Mouse (Mus musculus) lung, postnatal 14 days (tissue): ENCODE data around the gene Cyb561d2.
"Not testable (repeated sequence)": the region's sequence is repeated elsewhere in the genome, so short reads cannot be mapped to it uniquely, and the experiment has no call there.

Experiments
- DNase-seq: peaks from one replicate; pipeline ENCODE4 v3.0.0; 2021

Cyb561d2 gene

DNA sequence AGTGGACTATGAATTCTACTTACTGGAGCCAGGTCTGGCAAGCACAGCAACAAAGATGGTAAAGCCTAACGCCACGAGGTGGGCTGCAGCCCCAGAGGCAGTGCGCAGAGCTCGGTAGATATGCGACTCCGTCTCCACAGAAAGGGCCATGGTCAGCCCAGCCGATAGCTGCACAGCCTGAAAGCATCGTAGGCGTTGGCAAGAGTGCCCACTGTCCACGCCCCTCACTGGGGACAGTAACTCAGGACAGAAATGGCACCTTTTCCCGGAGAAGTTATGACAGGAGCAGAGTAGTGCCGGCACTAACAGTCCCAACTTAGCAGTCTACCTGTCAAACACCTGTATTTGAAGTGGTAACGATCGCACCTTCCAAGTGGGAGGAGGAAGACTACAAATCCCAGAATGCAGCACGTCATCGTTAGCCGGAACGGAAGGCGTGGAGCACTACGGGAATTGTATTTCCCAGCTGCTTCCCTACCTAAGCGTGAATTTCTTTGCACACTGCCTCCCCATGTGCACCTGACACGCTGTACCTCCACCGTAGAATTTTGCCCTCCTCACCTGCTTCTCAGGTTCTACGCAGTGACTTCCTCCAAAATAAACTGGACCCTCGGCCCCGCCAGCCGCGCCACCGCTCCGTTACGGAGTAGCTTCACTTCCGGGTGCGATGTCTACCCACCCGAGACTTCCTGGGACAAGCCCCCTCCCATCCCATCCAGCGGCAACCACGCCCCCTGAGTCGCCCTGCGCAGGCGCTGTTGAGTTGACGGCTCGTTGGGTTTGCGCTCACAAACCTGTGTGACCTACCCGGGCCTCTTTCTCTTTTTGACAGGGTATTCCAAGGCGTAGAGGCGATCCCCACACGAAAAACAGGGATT is at the start of gene Cyb561d2, which contains the start of gene Nprl2:
Gene Cyb561d2, minus strand, starts transcription at position 720 of the 878 bp plus-strand sequence.
Gene Nprl2, plus strand, starts transcription at position 753 of the 878 bp plus-strand sequence.
- DNase-seq = peak; percentile 95

DNA sequence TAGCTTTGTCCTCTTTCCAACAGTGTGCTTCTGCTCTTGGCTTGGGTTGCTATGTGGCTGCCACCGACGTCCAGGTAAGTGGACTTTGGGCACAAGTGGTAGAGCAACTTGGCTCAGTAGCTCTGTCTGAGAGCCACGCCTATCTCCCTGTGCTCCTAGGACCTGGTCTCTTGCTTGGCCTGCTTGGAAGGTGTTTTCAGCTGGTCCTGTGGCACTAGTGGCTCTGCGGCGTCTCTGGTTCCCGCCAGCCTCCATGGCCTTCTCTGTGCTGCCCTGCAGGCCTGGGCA is 48.7 kb upstream of the Cyb561d2 start:
- DNase-seq = no peak

DNA sequence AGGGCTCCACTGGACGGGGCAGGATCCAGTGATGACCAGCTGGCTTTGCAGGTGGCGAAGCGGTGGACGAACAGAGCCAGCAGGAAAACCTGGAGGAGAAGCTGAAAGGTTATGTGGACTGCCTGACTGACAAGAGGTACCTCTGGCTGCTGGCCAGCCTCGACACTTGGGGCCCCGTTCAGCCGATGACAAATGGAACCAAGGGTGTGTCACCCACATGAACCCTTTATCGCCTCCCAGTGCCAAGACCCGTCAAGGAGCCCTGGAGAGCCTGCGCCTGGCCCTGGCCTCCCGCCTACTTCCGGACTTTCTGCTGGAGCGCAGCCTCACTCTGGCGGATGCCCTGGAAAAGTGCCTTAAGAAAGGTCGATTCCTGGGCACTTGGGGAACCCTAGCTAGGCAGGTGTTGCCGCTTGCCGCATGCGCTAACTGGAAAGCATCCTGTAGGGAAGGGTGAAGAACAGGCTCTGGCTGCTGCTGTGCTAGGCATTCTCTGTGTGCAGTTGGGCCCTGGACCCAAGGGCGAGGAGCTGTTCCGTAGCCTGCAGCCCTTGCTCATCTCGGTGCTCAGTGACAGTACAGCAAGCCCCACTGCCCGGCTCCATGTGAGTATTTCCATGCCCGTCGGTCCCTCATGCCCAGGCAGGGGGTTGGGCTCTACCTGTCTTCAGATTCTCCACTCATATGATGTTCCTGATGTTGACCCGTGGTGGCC is 48.2 kb upstream of the Cyb561d2 start:
- peak; percentile 72 for DNase-seq

DNA sequence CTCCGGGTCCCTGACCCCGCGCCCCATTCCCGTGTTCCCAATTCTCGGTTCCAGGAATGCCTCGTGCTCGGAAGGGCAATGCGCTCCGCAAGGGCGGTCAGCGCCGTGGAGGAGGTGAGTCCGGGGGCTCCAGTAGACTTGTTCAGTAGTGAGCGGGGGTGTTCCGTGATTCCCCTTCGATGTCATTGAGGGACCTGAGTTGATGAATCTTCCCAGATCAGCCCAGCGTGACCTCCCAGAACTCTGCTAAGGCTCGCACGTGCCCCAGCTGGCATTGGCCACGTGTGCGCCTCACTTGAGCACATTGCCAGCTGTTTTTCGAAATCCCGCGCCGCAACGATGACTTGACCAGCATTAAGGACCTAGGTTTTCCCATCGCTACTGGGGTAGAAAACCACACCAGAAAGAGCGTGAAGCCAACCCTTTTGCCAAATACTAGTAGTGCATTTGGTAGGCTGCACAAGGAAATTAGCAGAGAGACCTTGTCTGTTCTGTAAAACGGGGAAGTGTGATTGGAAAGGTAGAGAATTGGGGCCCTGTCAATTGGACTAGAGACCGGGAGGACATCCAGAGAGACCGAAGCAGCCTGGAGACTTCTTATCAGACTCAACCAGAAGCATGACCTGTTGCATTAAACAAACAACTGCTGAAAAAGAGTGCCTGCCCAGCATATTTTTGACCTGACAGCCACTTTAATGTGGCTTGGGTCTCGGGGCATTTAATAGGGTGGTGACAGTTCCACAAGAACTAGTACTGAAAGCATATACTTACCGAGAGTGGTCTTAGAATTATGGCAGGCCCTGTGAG is 46.0 kb upstream of the Cyb561d2 start:
- no peak for DNase-seq

DNA sequence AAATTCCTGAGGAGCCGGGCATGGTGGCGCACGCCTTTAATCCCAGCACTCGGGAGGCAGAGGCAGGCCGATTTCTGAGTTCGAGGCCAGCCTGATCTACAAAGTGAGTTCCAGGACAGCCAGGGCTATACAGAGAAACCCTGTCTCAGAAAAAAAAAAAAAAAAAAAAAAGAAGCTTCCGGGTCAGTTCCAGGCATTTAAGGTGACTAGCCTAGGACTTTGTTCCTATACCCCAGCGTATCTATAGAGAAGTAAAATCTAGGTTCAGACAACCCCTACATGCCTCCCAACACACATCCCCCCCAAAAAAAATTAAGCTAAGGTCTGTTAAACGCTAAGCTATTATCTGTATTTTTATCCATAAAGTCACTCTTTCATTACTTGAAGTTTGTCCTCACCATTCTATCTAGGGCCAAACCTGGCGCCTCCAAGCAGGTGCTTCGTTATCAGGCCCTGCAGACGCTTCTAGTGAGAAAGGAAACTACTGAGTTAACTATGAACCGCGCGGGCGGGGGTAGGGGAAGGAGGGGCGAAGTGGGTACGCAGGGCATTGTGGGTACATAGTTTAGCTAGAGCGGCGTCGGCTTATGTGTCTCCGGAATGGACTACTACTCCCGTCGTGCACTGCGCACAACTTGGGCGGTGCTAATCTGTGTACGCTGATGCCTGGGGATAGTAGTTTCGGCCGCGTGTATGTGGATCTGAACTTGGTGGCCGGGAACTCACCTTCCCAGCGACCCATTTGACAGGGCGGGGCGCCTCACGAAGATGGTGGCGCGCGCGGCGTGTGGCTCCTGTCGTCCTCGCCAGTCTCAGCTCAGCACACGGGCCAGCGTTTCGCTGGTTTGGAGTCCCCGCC is 45.2 kb upstream of the Cyb561d2 start, which contains the start of gene Ifrd2:
Gene Ifrd2, plus strand, starts transcription at position 669 of the 859 bp plus-strand sequence.
- peak; percentile 95 for DNase-seq

DNA sequence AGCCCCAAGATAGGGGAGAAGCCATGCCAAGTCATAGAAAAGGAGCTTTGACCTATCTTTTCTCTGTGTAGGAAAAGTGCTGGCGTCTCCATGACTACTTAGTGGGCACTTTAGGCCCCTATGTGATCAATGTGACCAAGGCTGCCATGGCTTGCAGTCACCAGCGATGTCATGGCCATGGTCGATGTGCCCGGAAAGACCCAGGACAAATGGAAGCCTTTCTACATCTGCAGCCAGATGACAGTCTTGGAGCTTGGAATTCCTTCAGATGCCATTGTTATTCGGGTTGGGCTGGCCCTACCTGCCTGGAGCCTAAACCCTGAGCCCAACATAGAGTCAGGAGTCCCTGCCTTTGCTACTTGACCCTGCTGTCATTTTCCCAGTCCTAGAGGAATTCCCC is 44.5 kb upstream of the Cyb561d2 start:
- no peak for DNase-seq

DNA sequence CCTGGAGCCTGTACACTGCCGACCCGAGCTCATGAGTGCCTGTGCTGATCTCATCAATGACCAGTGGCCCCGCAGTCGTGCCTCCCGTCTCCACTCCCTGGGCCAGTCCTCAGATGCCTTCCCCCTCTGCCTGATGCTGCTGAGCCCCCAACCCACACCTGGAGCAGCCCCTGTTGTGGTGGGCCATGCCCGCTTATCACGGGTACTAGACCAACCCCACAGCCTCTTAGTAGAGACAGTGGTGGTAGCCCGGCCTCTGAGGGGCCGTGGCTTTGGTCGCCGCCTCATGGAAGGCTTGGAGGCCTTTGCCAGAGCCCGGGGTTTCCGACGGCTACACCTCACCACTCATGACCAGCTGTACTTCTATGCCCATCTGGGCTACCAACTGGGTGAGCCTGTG is 41.2 kb upstream of the Cyb561d2 start:
- no peak for DNase-seq

DNA sequence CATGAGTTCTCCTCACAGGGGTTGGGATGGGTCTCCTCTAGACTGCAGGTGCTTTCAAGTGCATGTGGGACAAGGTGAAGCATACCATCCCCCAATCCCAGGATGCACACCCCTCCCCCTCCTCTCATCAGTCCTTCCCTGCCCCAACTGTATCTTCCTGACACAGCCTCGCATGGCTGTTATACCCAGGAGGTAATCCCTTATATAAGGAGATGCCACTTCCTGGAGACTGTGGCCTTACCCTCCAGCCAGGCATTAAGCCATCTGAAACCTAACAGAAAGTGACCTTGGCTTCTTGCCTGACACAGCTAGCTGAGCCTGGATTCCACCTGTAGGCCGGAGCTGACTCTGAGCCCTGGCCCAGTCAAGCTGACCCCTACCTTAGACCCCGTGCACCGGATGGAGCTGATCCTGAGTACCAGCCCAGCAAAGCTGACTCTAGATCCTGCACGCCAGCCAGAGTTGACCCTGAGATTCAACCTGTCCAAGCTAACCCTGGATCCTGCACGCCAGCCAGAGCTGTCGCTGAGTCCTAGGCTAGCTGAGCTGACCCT is 40.6 kb upstream of the Cyb561d2 start:
- DNase-seq = no peak

DNA sequence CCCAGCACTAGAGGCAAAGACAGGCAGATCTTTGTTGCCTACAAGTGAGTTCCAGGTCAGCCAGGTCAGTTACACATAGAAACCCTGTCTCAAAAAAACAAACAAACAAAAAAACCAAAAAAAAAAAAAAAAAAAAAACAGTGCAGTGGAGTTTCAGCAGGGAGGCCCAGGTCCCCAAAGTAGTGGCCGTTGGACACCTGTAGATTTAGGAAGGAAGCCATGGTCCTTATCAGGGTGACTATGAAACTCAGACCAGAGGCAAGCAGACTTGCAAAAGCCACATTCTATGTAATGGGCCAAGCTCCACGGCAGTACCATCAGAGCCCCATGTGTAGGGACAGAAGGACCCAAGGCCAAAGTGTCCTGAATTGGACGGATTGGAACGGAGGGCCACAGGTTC is 39.6 kb upstream of the Cyb561d2 start:
- DNase-seq = no peak

DNA sequence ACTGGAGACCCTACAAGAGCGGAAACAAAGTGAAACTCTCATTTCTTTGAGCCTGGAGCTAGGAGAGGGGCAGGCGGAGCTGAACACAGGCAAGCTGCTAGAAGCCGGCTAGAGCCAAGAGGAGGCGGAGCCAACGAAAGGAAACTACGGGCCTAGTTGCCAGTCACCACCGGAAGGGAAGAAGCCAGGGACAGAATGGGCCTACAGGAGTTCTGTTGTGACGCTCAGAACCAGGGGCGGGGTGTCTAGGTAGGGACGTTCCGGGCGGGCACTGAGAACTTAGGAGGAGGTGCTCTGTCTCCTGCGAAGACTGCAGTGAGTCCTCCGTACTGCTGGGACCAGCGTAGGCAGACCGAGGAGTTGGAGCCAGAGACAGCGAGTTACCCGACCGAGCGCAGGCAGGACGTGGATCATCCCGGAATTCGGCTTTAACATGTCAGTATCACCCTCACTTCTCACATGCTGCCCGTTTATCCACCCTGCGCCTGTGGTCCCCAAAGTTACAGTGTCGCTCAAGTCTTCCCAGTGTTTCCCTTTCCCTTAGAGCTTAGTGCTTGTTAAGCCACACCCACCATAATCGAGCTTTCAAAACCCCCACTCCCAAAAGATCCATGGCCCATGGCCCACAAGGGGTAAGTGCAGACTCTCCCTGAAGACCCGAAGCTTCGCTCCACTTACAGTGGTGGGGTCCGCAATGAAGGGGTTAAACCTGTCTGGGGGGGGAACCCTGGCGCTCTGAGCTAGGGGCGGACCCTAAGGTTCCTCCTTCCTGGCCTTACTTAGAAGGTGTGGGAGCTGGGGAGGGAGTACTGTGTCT is 38.7 kb upstream of the Cyb561d2 start, which contains the start of gene Hyal3:
Gene Hyal3, plus strand, starts transcription at position 318 of the 817 bp plus-strand sequence.
- peak; percentile 91 for DNase-seq

DNA sequence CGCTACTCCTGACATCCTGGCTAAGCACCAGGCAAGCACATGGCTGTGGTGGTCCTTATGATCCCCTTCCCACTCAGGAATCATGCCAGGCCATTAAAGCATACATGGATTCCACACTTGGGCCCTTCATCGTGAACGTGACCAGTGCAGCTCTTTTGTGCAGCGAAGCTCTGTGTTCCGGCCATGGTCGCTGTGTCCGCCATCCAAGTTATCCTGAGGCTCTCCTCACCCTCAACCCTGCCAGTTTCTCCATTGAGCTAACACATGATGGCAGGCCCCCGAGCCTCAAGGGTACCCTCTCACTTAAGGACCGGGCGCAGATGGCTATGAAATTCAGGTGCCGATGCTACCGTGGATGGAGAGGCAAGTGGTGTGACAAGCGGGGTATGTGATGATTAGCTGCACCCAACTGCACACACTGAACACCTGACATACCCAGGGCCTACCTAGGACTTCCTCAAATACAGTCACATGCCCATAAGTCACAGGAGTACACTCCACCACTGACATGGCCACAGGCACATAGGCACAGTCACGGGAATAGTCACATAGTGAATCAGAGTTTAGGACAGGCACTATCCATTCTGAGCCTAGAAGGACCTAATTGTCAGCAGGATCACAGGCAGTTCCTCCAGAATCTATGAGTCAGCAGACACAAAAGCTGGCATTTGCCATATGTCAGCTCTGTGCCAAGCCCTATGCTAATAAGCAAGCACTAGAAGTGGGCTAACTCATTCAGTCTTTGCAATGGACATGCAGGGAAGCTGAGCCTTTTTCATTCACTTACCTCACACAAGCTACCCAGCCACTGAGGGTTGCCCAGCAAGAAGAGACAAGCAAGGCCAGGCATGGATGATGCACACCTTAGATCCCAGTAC is 37.3 kb upstream of the Cyb561d2 start:
- DNase-seq = no peak

DNA sequence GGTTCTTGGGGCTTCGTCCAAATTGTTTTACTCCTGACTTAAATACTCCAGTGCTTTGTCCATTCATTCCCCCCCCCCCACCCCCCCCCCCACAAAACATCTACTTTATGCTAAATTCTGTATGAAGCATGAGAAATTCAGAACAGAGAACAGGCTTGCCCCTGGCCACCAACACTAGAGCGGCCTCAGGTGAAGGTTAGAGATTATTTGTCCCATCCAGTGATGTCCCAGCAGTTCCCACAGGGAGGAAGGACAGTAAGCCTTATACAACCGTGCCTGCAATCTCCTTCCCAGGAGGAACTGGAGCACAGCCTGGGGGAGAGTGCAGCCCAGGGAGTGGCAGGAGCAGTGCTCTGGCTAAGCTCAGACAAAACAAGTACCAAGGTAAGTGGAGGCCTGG is 36.6 kb upstream of the Cyb561d2 start, which contains the start of gene Naa80:
Gene Naa80, plus strand, starts transcription at position 301 of the 400 bp plus-strand sequence.
- DNase-seq = no peak

DNA sequence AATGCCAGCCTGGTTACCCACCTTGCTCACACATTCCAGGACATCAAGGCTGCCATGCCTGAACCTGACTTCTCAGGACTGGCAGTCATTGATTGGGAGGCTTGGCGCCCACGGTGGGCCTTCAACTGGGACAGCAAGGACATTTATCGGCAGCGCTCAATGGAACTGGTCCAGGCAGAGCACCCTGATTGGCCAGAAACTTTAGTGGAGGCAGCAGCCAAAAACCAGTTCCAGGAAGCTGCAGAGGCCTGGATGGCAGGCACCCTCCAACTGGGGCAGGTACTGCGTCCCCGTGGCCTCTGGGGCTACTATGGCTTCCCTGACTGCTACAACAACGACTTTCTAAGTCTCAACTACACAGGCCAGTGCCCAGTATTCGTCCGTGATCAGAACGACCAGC is 35.9 kb upstream of the Cyb561d2 start:
- no peak for DNase-seq

DNA sequence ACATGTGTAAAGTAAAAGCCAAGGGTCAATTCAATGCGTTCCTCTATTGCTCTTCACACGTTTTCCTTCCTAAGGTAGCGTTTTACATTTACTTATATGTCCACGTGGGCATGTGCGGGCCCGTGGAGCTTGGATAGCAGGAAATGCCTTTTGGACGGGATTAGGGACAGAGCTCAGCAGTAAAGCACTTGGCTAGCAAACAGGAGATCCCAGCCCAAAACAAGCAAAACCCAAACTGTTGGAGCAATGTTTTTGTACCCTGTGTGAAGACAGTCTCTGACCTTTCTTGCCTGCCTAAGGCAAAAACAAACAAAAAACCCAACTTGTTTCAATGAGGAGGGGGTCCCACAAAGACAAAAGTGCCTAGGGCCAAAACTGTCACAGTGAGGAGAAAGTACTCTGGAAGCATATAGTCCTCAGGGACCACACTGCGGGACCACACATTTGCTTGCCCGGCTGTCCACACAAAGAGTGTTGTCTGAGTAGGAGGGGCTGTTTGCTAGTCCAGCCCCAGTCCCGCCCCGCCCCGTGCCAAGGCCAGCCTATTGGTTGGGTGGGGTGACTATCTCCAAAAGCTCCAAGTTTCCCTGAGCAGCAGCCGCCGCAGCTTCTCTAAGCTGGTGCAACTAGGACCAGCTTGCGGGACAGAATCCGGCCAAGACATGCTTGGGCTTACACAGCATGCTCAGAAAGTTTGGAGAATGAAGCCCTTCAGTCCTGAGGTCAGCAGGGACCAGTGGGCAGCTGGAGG is 34.5 kb upstream of the Cyb561d2 start, which contains the start of gene Hyal1:
Gene Hyal1, plus strand, starts transcription at position 571 of the 751 bp plus-strand sequence.
- peak; percentile 85 for DNase-seq

DNA sequence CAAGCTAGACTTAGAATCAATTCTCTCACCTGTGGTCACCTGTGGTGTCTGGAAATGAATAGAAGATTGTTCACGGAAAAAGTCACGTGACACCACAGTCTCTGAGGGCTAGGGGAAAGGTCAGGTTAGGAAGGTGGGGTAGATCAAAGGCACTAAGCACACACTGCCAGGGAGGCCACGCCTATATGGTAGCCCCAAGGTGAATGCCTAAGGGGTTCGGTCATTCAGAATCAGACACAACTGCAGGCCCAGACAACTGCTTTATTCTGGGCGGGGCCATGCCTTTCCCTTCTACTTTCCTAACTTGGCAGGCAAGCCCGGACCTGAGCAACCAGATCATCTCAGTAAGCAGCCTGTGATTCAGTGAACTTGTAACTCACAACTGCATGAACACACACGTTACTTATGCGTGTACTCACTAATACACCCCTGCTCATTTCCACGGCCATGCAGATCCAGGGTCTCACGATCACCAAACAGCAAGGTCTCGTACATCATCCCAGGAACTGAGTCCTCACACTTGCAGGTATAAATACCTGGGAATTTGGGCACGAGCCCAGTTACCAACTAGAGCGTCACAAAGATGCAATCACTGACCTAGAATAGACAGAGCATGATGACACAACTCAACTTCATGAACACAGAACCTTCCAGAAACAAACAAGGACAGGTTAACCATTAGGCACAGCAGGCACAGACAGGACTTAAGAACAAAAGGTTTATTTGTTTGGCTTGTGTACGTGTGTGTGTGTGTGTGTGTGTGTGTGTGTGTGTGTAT is 33.8 kb upstream of the Cyb561d2 start:
- no peak for DNase-seq

DNA sequence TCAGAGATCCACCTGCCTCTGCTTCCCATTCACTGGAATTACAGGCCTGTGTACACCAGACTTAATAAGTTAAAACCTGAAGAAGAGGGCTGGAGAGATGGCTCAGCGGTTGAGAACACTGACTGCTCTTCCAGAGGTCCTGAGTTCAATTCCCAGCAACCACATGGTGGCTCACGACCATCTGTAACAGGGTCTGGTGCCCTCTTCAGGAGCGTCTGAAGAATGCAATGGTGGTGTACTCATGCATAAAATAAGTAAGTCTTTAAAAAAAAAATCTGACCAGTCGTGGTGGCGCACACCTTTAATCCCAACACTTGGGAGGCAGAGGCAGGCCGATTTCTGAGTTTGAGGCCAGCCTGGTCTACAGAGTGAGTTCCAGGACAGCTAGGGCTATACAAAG is 31.8 kb upstream of the Cyb561d2 start:
- DNase-seq = not testable (repeated sequence)

DNA sequence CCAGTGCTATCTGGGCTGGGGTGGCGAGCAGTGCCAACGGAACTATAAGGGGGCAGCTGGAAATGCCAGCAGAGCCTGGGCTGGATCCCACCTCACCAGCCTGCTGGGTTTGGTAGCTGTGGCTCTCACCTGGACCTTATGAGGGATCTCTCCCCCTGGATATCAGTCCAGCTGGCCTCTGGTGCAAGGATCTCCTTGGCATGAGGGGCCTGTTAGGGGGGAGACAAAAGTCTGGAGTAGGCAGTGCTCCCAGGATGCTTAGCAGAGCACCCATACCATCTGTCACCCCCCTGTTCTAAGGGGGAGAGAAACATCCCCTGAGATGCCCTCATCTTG is 30.3 kb upstream of the Cyb561d2 start:
- no peak for DNase-seq
